Mouse (Mus musculus): ENCODE measurements at regions not wholly inside any gene's neighbourhood (a gene's known extent, or its start where the extent isn't known, plus 50 kb on each side); places are given as distances from the start of the nearest gene placed in this dataset.

- TF ChIP-seq CTCF (IDR thresholded peaks at IDR 0.05; ENCODE audit: low read depth, low read length) (no peak), TAL1 (conservative IDR thresholded peaks at IDR 0.05; ENCODE audit: low read depth, low read length) (no peak), GATA1 (IDR thresholded peaks at IDR 0.05; ENCODE audit: borderline replicate concordance, low read length) (no peak)
Observed at GRCm38 (mm10) chr13:25507355-25507754, 237.1 kb upstream of the Nrsn1 start.

Data from G1E (cell line).